Mouse (Mus musculus) forebrain, embryonic 16.5 days (tissue): ENCODE data around the gene Grhl1. TPM values are rescaled to one million over a fixed set of nuclear protein-coding genes. Genes with fewer than 3 reads are reported as not detected.

Source experiments
- ATAC-seq: fragments of 200-750 bp; cut with Nextera tagmentation; 2 replicates; pipeline ENCODE4 v1.8.0; 2017; ENCODE audit warnings: mild to moderate bottlenecking, moderate library complexity
- H3K27ac ChIP-seq: fragments of 300-500 bp; sonication (generic); 2 replicates; pipeline ENCODE4 v1.5.1; 2014; ENCODE audit warnings: low read length, control low read depth
- H3K27me3 ChIP-seq: fragments of 300-500 bp; sonication (generic); replicated peaks from 2 replicates; pipeline ENCODE4 v1.6.1; 2014; ENCODE audit warnings: low read length; ENCODE audit not compliant: control insufficient read depth, insufficient read depth
- H3K36me3 ChIP-seq: fragments of 300-500 bp; sonication (generic); 2 replicates; pipeline ENCODE4 v1.6.1; 2014; ENCODE audit not compliant: control insufficient read depth, insufficient read depth
- H3K4me1 ChIP-seq: fragments of 300-500 bp; sonication (generic); replicated peaks from 2 replicates; pipeline ENCODE4 v1.6.1; 2014; ENCODE audit warnings: low read length; ENCODE audit not compliant: control insufficient read depth, insufficient read depth
- H3K4me2 ChIP-seq: fragments of 300-500 bp; sonication (generic); 2 replicates; pipeline ENCODE4 v1.6.1; 2014; ENCODE audit warnings: mild to moderate bottlenecking, low read length, control low read depth
- H3K4me3 ChIP-seq: fragments of 300-500 bp; sonication (generic); replicated peaks from 2 replicates; pipeline ENCODE4 v1.5.1; 2014; ENCODE audit warnings: mild to moderate bottlenecking, low read length, control low read depth
- H3K9ac ChIP-seq: fragments of 300-500 bp; sonication (generic); replicated peaks from 2 replicates; pipeline ENCODE4 v1.6.1; 2014; ENCODE audit warnings: low read depth, low read length, control low read depth
- H3K9me3 ChIP-seq: fragments of 300-500 bp; sonication (generic); 2 replicates; pipeline ENCODE4 v1.6.1; 2016; ENCODE audit warnings: low read length; ENCODE audit not compliant: control insufficient read depth
- WGBS: fragments of 180-500 bp; shearing (Covaris S2); extraction: QIAGEN DNeasy Blood & Tissue Kit; methylation state at CpG from one replicate; pipeline ENCODE4 v1.1.7; 2014; 5-methylcytosine and 5-hydroxymethylcytosine counted together
- polyA plus RNA-seq: library from polyadenylated mRNA; unstranded; fragments of >200 nt; fragmentation: Nextera tagmentation; extraction: Ambion mirVana; gene quantifications from 2 replicates; pipeline ENCODE4 v1.2.1, GENCODE M21; 2015

Gene Grhl1
- polyA plus RNA-seq, 1 experiment from 2014 or later: 0.89 TPM

DNA sequence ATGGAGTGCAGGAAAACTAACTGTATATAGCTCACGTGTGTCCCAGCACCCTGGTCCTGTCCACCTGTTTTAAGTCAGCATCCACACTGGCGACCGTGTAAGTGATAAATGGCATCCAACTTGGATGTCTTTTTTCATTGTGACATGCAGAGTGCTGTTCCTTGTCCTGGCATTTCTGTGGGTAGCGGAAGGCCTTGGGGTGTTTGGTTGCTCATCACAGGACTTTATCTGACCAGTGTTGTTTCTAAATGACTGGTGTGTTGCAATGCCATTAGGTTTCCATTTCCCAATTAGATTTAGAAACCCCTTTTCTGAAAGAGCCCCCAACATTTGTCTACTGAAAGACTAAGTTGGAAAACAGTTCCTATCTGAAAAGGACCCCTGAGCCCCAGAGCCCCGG lies 90.0 kb downstream of the Grhl1 start:
- Histone ChIP-seq H3K36me3 (peaks cover 13% of the 10 kb centered on the region), H3K4me2 (no peak overlapping the region), H3K27ac (no peak overlapping the region), H3K27me3 (no peaks in the 10 kb centered on the region), H3K4me3 (no peak overlapping the region), H3K9me3 (no peaks in the 10 kb centered on the region), H3K4me1 (peaks cover 5% of the 10 kb centered on the region; the same call in 1 of the 2 replicates), H3K9ac (no peak overlapping the region)
- no peak for ATAC-seq
- 89% methylated on average over 5 of the region's 5 CpGs for WGBS

Other genes with a start within 250 kb of the Grhl1 start
- gene Taf1b, start 73.9 kb upstream of the Grhl1 start, polyA plus RNA-seq: 41.9 and 46.7 TPM in 2 replicates
- gene Klf11, start 79.0 kb downstream of the Grhl1 start, polyA plus RNA-seq: 19.1 and 20.1 TPM in 2 replicates
- gene Cys1, start 109.5 kb downstream of the Grhl1 start, polyA plus RNA-seq: 2.1 TPM in 2 replicates
- 138 and 169 TPM in 2 replicates for gene Rrm2, start 136.0 kb downstream of the Grhl1 start, polyA plus RNA-seq